Mouse (Mus musculus): ENCODE data around the gene Grm4.

Grm4 gene

DNA sequence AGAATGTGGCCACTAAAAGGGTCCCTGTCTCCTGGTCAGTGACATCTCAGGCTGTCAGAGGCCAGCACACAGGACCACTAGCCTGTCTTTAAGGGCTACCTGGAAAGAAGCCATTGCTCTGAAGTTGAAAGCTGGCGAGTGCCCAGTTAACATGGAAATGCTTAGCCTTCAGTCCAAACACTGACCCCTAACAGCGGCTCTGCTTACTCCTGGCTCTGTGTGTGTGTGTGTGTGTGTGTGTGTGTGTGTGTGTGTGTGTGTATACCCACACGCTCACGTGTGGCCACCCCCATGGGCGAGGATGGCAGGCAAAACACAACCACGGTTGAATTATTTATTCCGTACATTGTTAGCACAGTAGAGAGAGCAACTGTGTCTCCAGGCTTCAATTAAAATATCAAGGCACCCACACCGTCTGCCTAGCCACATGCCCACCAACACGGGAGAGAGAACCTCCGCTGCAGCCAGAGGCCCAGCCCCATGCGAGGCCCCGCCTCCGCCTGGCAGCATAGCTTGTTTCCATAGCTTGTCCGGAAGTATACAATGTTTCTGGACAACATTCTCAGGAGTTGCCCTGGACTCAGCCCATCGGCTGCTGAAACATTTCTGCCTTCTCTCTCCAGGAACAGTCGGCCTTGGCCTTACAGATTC, 32.9 kb downstream of the Grm4 start:
- no peak for DNase-seq (ENCODE audit: low spot score)

DNA sequence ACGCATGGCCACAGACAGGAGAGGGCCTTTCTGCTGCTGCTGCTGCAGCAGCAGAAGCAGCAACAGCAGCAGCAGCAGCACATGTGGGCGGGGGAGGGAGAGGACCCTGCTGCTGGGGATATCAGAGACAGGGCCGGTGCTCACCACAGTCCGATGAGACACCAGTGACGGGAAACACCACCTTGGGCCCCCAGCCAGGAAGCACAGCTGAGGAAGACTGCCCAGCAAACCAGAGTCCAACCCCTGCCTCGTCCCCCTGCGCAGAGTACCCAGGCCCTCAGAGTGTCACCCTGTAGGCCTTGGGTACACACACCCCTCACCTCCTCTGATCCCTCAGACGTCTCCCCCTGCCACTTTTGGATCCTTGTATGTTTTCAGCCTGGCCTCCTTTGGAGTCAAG, 35.3 kb downstream of the Grm4 start:
- DNase-seq (ENCODE audit: low spot score) = no peak

DNA sequence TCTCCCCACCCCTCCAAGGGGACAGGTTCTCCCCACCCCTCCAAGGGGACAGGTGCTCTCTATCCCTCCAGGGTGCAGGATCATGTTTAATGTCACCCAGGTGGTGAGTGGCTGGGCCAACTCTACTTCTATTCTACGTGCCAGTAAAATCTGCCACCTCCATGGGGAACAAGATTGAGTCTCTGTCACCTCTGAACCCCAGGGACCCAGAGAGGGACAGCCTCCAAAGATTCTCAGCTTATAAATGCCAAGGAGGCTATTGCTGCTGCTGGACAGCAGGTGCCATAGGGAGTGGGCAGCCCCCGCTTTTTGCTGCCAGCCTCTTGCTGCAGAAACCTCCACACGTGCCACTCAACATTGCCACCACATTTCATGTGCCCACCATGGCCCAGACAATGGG, 37.6 kb downstream of the Grm4 start:
- no peak for DNase-seq (ENCODE audit: low spot score)

DNA sequence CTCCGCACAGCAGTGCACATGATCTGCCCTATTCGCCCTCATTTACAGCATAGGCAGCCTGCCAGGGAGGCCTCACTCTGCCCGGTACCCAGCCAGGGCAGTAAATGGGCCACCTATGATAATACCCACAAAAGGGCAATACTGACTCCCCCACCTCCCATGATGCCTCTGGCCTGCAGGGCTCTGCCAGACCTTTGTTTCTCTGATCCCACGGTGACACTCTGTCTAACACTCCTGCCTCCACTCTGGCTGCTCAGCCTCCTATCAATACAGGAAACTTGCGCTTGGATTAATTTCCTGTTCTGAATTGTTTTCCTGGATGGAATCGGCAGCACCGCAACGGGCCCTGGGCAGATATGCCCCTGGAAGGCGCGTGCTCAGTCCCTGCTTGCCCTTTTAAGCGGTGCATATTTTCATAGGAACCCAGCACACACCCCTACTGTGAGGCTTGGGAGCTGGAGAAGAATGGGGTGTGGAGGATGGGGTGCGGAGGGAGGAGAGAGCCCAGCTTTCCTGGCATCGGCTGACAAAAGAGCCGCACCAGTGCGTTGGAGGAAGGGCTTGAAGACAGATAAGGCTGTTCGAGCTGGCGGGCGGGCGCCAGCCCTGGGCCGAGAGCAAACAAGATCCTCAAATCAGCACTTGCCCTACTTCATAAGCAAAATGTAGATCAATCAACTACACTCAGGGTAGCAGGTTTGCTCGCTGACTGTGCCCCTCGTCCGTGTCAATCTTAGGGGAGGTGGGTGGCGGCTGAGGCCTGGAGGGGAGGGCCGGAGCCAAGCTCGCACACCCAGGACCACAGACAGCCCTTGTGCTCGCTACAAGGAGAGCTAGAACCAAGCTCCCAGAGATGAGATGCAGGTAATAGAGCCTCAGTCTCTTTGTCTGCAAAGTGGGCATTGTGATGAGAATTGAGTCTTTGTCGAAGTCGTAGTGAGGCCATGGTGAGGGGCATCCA, 40.8 kb downstream of the Grm4 start:
- no peak for DNase-seq (ENCODE audit: low spot score)

DNA sequence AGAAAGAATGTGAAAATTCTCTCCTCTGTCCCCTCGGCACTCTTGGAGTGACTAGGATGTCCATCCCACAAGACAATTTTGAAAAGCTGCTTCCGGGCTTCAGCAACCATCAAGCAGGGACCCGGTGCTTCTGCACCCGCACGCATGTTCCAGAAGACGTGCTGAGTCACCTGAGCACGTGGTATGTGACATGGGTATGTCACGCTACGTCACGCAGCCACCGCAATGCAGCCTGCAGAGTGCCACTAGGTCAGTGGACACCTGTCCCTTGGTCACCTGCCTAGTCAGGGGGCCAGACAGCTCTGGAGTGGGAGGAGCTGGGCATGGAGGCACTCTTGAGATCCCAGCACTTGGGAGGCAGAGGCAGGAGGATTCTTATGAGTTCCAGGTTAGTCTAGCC, 45.6 kb downstream of the Grm4 start:
- no peak for DNase-seq (ENCODE audit: low spot score)

DNA sequence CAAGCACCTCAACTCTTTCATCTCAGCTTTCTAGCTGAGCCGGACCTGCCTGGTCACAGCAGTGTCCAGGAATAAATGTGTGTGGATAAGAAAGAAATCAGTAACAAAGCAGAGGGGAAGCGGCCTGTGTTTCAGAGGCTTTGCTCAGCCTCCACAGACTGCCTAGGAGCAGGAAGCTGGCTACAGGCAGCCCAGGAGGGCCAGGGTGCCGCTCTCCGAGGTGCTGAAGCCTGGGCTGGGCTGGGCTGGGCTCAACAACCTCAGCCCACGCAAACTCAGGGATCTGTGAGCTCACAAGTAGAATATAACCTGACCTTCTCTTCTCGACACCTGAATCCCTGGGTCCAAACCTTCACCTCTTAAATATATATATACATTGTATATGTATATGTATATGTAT, 54.6 kb downstream of the Grm4 start:
- peak; percentile 54 for DNase-seq (ENCODE audit: low spot score)

DNA sequence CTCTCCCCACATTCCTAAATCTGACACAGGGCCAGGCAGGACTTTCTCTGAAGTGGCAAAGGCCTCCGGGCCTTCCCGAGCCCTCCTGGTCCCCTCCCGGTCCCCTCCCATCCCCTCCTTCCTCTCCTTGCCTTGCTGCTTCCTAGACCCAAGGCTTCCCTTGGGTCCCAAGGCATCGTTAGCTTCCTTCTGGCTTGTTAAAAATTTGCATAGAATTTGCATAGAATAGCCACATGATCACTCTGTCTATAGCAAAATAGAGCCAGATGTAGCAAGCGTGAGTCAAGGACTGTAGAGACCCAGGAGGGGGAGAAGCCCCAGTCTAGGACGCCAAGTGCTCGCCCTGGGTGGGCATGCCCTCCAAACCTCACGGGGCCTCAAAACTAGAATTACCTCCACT, 55.3 kb downstream of the Grm4 start:
- DNase-seq (ENCODE audit: low spot score) = no peak

DNA sequence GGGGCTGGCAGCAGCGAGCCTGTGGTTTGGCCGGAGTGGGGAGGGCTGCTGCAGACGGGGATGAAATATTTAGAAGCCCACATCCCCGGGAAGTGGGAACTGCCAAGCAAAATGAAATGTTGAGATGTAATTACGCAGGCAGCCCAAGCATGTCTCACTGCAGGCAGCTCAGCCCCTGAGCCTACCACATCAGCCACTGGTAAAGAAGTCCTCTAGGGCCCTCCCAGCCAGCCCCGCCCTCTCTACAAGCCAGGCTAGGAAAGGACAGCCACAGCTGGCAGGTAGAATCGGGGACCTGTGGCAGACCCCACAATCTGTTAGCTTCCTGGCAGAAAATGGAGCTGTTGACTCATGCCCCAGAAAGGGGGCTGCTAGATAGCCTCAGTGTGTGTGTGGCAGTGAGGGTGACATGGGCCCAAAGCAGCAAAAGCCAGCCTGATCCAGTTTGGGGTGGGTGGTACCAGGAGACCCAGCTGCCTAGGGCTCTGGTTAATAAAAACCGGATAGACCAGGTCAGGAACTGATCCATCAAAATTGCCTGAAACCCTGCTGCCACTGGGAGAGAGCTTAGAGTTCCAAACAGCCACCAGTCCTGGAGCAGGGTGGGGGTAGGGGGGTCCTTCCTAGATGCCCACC, 56.8 kb downstream of the Grm4 start:
- no peak for DNase-seq (ENCODE audit: low spot score)

DNA sequence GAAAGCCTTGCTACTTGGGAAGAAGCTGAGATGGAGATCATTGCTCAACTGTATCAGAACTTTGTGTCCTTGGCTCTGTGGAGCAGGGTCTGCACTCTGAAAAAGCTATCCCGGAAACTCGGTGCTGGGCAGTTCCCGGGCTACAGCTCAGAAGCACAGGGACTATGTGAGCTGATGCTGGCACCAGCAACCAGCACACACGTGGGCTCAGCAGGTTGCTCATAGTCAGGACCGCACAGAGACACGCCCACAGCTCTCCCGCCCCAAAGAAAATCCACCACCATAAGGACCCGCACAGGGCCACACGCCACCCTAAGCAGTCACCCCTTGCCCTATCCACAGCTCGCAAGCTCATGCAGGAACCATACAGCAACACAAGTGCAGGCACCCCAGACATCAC, 61.2 kb downstream of the Grm4 start:
- DNase-seq (ENCODE audit: low spot score) = no peak

DNA sequence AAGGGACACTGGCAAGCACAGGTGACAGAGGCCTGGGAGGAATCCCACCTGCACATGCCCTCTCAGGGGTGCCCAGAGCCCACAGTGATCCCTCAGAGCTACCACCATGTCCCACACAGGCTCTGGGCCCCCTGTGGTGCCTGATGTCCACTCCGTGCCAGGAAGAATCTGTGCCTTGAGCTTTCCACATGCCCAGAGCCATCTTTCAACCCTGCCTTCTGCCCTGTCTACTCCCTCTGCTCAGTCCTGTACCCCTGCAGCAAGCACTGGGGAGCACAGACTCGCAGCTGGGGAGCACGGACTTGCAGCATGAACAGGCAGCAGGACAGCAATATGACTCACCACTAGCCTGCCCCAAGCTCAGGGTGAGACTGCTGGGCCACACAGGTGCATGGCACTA, 62.0 kb downstream of the Grm4 start:
- no peak for DNase-seq (ENCODE audit: low spot score)

DNA sequence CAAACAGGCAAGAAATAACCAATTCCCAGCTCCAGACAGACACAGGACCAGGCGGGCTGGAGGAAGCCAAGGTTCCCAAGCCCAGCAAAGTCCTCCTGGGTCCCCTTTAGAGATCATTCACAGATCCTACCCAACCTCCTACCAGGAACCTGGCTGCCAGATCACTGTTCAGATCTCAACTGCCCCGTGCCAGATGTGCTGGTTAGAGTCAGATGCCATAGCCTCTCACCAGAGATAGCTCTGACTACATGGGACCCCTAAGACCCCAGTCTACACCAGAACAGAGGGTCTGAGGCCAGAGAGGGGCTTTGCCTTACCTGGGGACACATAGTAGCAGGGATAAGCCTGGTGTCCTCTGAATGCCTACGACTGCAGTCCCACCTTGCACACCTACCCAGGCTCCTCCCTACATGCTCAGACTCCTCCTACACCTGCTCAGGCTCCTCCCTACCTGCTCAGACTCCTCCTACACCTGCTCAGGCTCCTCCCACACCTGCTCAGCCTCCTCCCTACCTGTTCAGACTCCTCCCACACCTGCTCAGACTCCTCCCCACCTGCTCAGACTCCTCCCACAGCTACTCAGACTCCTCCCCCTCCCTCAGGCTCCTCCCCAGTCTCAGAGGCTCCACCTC, 63.2 kb downstream of the Grm4 start:
- DNase-seq (ENCODE audit: low spot score) = no peak

DNA sequence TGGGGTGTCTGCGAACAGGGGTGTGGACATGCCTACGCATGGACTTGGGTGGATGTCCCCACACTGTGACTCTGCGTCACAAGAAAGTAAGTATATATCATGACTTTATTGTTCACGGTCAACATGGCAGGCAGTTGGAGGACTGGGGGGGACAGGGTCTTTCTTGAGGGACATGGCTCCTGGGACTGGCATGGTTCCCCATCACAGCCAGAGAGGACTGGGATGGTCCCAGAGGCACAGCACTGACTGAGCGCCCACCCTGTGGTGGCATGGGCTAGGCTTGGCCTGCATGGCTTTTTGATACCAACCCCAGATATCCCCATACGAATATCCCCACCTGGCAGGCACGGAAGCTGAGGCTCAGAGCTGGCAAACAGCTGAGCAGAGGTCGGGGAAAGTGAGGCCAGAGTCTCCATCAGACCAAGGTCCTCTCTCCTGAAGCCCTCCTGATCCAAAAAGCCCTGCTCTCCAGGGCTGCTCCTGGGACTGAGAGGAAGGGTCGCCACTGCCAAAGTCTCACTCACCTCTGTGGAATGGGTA, 64.1 kb downstream of the Grm4 start:
- DNase-seq (ENCODE audit: low spot score) = no peak

DNA sequence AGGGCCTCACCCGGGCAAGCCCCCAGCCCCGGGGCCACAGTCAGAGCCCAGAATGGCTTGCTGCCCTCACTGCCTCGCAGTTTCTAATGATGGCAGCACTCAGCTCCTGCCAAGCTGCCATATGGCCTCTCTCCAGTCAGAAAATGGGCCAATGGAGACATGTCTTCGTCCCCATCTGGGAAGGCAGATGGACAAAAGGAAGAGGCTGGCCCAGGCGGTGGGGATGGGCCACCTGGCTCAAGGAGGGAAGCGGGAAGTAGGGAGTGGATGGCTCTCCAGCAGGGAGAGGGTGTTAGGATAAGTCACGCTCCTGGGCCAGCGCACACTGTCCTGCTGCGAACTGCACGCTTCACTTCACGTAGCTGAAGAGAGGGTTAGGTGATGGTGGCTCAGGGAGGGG, 64.8 kb downstream of the Grm4 start:
- no peak for DNase-seq (ENCODE audit: low spot score)

DNA sequence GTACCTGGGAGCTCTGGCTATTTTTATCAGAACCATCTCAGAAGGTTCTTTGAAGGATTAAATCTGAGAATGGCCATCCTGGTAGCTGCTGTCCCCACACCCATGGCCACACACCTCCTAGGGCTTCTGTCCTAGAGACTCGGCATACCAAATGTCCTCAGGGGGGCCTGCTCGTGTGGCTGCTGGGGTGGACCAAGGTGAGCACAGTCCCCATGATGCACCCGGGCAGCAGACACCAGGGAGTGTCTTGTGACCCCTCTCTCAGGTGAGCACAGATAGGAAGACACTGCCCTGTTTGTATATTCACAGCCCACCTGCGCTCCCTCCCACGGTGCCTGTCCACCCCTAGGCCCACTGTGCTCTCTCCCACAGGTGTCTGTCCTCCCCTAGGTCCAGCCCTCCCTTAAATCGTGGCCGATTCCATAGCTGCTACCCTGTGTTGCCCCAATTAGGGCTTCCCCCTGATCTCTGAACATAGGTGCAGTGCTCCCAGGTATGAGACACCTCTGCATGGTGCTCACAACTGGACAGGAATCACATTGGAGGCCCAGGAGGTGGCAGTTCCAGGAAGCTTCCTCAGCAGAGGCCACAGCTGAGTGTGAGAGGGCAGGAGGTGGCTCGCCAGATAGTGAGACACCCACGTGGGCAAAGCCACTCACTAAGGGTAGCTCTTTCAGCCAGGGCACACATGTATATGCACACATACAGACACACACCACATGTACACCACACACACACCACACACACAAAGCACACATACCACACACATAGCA, 66.0 kb downstream of the Grm4 start:
- DNase-seq (ENCODE audit: low spot score) = no peak

DNA sequence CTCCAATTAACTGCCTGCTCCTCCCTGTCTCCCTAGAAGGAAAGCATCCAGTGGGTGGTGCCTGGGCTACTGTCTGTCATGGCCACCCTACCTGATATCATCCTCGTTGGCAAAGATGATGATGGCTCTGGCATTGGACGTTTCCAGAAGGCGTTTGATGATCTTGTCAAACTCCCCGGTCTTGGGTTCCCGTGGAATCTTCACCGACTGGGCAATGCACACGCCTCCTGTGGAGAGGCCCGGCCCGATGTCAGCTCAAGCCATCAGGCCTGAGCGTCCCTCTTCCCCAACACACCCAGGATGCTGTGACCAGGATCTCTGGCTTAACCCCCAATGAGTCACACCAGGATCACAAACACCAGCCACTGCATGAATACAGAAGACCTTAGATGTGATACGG, 66.8 kb downstream of the Grm4 start:
- no peak for DNase-seq (ENCODE audit: low spot score)

DNA sequence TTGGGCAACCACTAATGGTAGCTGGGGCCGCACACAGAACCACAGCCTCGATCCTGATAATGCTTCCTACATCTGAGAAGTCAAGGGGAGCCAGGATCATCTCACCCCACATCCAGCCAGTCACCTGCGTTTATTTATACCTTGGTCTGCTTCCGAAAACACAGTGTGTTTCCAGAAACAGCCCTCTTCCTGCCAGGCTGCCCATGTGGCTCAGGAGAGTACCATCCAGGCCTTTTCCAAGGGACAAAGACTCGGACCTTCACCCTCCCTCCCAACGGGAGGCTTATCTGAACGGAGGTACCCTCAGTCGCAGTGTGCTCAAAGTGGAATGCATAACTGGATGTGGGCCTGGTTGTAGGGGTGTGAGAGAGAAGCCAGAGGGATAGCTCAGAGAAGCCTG, 68.2 kb downstream of the Grm4 start:
- DNase-seq (ENCODE audit: low spot score) = no peak

DNA sequence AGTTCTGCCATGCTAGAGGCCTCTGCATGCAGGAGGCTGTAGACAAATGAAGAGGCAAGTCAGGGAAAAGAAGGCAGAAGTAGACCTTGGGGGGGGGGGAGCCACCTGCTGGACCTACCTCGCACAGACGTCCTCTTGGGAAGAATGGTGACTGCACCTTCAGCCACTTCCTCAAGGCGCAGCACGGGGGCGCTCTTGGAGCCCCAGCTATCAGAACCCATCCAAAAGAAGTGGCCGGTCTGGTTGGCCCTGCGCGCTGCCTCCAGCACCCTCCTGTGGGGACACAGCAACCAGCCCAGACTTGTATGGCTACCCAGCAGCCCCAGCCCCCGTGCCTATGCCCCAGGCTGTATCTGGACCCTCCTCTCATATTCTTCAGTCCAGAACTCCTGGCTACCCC, 69.4 kb downstream of the Grm4 start:
- no peak for DNase-seq (ENCODE audit: low spot score)

DNA sequence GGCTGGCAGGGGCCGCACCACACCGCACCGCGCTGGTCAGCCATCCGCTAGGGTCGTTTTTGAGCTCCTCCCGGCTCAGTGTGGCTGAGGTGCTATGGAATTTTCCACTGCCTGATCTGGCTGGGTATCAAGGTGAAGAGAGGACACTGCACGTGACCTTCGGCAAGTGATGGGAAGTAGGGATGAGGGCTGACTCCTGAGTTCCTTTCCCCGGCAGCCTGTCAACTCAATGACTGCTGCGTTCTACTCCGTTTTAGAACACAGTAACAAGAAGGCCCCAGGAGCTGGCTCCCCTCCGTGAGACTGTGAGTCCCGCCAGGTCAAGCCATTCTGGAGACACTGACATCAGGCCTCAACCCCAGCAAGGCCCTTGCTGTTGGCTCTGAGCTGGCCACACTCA, 70.0 kb downstream of the Grm4 start:
- DNase-seq (ENCODE audit: low spot score) = no peak

DNA sequence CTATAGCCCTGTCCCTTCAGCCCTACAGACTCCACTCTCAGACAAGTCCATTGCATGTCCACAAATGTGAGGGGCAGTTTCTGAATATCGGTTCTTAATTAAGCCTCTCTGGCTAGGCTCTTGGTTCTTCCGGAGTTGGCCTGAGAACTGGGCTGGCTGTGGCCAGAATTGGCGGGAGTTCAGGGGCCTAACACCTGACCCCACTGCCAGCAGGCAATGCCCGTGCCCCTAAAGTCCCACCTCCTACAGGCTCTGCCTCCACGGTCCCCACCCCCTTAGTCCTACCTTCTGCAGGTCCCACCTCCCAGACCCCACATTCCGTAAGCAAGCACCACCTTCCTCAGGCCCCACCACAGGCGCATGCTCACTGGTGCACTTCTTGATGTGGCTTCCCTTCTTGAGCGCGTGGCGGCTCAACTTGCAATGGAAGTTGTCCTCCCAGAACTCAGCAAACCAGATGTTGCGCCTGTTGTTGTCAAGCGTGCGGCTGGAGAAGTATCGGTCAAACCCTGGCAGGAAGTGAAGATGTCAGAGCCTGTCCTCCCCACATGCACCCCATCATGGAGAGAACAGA, 71.4 kb downstream of the Grm4 start:
- no peak for DNase-seq (ENCODE audit: low spot score)

DNA sequence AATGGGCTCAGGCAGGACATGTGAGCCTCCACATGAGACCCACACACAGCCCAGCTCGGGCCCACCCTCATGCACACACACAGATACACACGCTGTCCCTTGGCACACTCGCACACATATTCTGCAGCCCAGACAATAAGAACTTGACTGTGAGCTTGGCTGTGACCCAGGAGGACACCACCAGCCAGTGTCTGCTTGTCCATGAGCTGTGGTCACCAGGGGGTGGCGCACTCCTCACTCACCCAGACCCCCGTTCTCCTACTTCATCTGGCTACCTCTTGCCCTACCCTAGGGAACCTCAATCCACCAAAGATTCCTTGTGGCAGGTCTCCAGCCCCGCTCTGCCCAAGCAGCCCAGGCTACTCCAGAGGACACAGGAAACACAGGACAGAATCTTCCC, 72.5 kb downstream of the Grm4 start:
- no peak for DNase-seq (ENCODE audit: low spot score)

DNA sequence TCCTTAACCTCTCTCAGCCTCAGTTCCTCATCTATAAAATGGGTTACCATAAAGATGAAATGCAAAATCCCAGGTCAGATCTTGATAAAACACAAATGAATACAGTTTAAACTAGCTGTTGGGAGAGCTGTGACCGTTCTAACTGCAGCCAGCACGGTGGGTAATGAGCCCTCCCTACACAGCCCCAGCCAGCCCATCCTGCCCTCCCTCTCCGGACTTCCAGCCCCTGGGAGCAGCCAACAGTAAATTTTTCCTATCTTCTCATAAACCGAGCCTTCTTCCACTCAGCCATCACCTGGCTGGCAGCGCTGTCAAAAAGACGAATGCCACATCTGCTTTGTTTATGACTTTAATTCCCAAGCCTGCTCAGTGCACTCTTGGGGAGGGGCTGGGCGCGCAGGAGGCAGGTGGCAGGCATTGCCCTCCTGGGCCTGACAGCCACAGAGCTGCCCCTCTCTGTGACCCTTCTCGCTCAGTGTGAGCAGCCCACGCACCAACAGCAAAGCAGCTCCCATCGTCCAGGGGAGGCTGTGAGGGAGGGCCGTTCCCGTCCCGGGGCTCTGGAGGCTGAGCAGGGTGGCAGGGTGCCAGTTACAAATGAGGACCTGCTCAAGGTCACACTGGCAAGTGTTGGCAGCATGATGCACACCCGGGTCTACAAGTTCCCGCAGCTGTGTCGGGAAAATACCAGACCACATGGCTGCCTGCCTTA, 75.7 kb downstream of the Grm4 start:
- no peak for DNase-seq (ENCODE audit: low spot score)
